Mouse (Mus musculus) neural tube, embryonic 14.5 days (tissue): ENCODE data around the gene Cdc25b. TPM values are rescaled to one million over a fixed set of nuclear protein-coding genes. Genes with fewer than 3 reads are reported as not detected.

Experiments
- ATAC-seq: fragments of 200-750 bp; cut with Nextera tagmentation; 2 replicates; pipeline ENCODE4 v1.8.0; 2017; ENCODE audit warnings: low read depth, mild to moderate bottlenecking, moderate TSS enrichment, moderate library complexity
- H3K27ac ChIP-seq: fragments of 300-500 bp; sonication (generic); 2 replicates; pipeline ENCODE4 v1.5.1; 2014; ENCODE audit warnings: low read depth, mild to moderate bottlenecking, control low read depth, low read length, moderate library complexity, mixed read lengths
- H3K27me3 ChIP-seq: fragments of 300-500 bp; sonication (generic); 2 replicates; pipeline ENCODE4 v1.6.1; 2014; ENCODE audit warnings: low read length; ENCODE audit not compliant: control insufficient read depth, insufficient read depth
- H3K36me3 ChIP-seq: fragments of 300-500 bp; sonication (generic); 2 replicates; pipeline ENCODE4 v1.6.1; 2014; ENCODE audit warnings: low read length, mixed read lengths; ENCODE audit not compliant: control insufficient read depth, insufficient read depth
- H3K4me1 ChIP-seq: fragments of 300-500 bp; sonication (generic); 2 replicates; pipeline ENCODE4 v1.6.1; 2014; ENCODE audit warnings: low read length; ENCODE audit not compliant: control insufficient read depth, insufficient read depth
- H3K4me2 ChIP-seq: fragments of 300-500 bp; sonication (generic); 2 replicates; pipeline ENCODE4 v1.6.1; 2014; ENCODE audit warnings: mild to moderate bottlenecking, low read depth, low read length, control low read depth
- H3K4me3 ChIP-seq: fragments of 300-500 bp; sonication (generic); 2 replicates; pipeline ENCODE4 v1.5.1; 2014; ENCODE audit warnings: low read depth, low read length, control low read depth, mixed read lengths
- H3K9ac ChIP-seq: fragments of 300-500 bp; sonication (generic); replicated peaks from 2 replicates; pipeline ENCODE4 v1.6.1; 2014; ENCODE audit warnings: low read depth, mild to moderate bottlenecking, control low read depth, low read length, mixed read lengths
- H3K9me3 ChIP-seq: fragments of 300-500 bp; sonication (generic); 2 replicates; pipeline ENCODE4 v1.6.1; 2016; ENCODE audit warnings: low read length; ENCODE audit not compliant: control insufficient read depth
- WGBS: fragments of 180-500 bp; shearing (Covaris S2); extraction: QIAGEN DNeasy Blood & Tissue Kit; methylation state at CpG from one replicate; pipeline ENCODE4 v1.1.7; 2014; 5-methylcytosine and 5-hydroxymethylcytosine counted together
- polyA plus RNA-seq: library from polyadenylated mRNA; unstranded; fragments of >200 nt; fragmentation: Nextera tagmentation; extraction: Ambion mirVana; gene quantifications from 2 replicates; pipeline ENCODE4 v1.2.1, GENCODE M21; 2014

Cdc25b gene
- polyA plus RNA-seq, 1 experiment from 2014 or later, result 21.9 TPM

- Histone ChIP-seq H3K9ac (no peak overlapping the region), H3K9me3 (no peaks in the 10 kb centered on the region), H3K4me3 (no peak overlapping the region), H3K4me1 (peaks cover 18% of the 10 kb centered on the region), H3K4me2 (no peak overlapping the region), H3K36me3 (peaks cover 24% of the 10 kb centered on the region), H3K27me3 (no peaks in the 10 kb centered on the region), H3K27ac (no peak overlapping the region)
- 89% methylated on average over 4 of the region's 4 CpGs for WGBS
- no peak for ATAC-seq
Observed at GRCm38 (mm10) chr2:131154036-131154435, 32.7 kb upstream of the Cdc25b start.

- no peak for ATAC-seq
- Histone ChIP-seq H3K9ac (no peak overlapping the region), H3K4me2 (no peak overlapping the region), H3K4me1 (peaks cover 18% of the 10 kb centered on the region), H3K27me3 (no peaks in the 10 kb centered on the region), H3K9me3 (no peaks in the 10 kb centered on the region), H3K36me3 (peaks cover 12% of the 10 kb centered on the region; the same call in 1 of the 2 replicates), H3K4me3 (no peak overlapping the region), H3K27ac (no peak overlapping the region)
- WGBS, result 88% methylated on average over 7 of the region's 7 CpGs
Observed at GRCm38 (mm10) chr2:131156987-131157386, 29.8 kb upstream of the Cdc25b start.

- H3K36me3 ChIP-seq, result no peaks in the 10 kb centered on the region
- no peaks in the 10 kb centered on the region for H3K9me3 ChIP-seq
- no peaks in the 10 kb centered on the region for H3K27me3 ChIP-seq
- H3K27ac ChIP-seq, result peak overlapping the region; percentile 74
- peak; percentile 71 for ATAC-seq
- WGBS, result 1% methylated on average over 18 of the region's 18 CpGs
- peak overlapping the region; percentile 96 for H3K4me2 ChIP-seq
- H3K4me1 ChIP-seq, result peaks cover 18% of the 10 kb centered on the region
- H3K4me3 ChIP-seq, result peak overlapping the region; percentile 74
- peak overlapping the region; percentile 75 for H3K9ac ChIP-seq
Observed at GRCm38 (mm10) chr2:131159491-131159910, 27.2 kb upstream of the Cdc25b start.

- no peaks in the 10 kb centered on the region for H3K9me3 ChIP-seq
- no peaks in the 10 kb centered on the region for H3K27me3 ChIP-seq
- H3K4me2 ChIP-seq, result peak within 1 kb of the TSS; percentile 96
- H3K4me1 ChIP-seq, result peaks cover 18% of the 10 kb centered on the region
- peak within 1 kb of the TSS; percentile 89 for H3K27ac ChIP-seq
- peak within 1 kb of the TSS; percentile 75 for H3K9ac ChIP-seq
- ATAC-seq, result peak; percentile 96
- H3K4me3 ChIP-seq, result peak within 1 kb of the TSS; percentile 74
- no peaks in the 10 kb centered on the region for H3K36me3 ChIP-seq
- WGBS, result under 1% methylated on average over 53 of the region's 54 CpGs
Observed at GRCm38 (mm10) chr2:131159938-131160581, 26.7 kb upstream of the Cdc25b start, which contains the start of gene 1700037H04Rik. TSS of gene 1700037H04Rik (minus strand) at chr2:131160081.

GRCm38 (mm10) chr2:131160671-131161111, 26.1 kb upstream of the Cdc25b start:
- Histone ChIP-seq H3K27me3 (no peaks in the 10 kb centered on the region), H3K4me1 (peaks cover 18% of the 10 kb centered on the region), H3K9ac (peak overlapping the region; percentile 75), H3K9me3 (no peaks in the 10 kb centered on the region), H3K36me3 (no peaks in the 10 kb centered on the region), H3K27ac (peak overlapping the region; percentile 89), H3K4me2 (peak overlapping the region; percentile 58), H3K4me3 (peak overlapping the region; percentile 74)
- no peak for ATAC-seq
- 1% methylated on average over 17 of the region's 17 CpGs for WGBS

GRCm38 (mm10) chr2:131163924-131164323, 22.8 kb upstream of the Cdc25b start:
- Histone ChIP-seq H3K27me3 (no peaks in the 10 kb centered on the region), H3K9me3 (no peaks in the 10 kb centered on the region), H3K4me1 (peaks cover 2% of the 10 kb centered on the region; the same call in 1 of the 2 replicates), H3K4me2 (no peak overlapping the region), H3K27ac (no peak overlapping the region), H3K9ac (no peak overlapping the region), H3K36me3 (no peaks in the 10 kb centered on the region), H3K4me3 (no peak overlapping the region)
- ATAC-seq, result no peak
- WGBS, result 81% methylated on average over 7 of the region's 7 CpGs

GRCm38 (mm10) chr2:131166172-131166571, 20.6 kb upstream of the Cdc25b start:
- no peaks in the 10 kb centered on the region for H3K27me3 ChIP-seq
- no peak overlapping the region for H3K4me2 ChIP-seq
- H3K9me3 ChIP-seq, result no peaks in the 10 kb centered on the region
- H3K27ac ChIP-seq, result no peak overlapping the region
- ATAC-seq, result no peak
- H3K9ac ChIP-seq, result no peak overlapping the region
- 82% methylated on average over 2 of the region's 2 CpGs for WGBS
- H3K4me3 ChIP-seq, result no peak overlapping the region
- H3K4me1 ChIP-seq, result no peaks in the 10 kb centered on the region; the same call in 1 of the 2 replicates
- no peaks in the 10 kb centered on the region for H3K36me3 ChIP-seq

GRCm38 (mm10) chr2:131167984-131168383, 18.8 kb upstream of the Cdc25b start:
- no peak overlapping the region for H3K9ac ChIP-seq
- H3K4me3 ChIP-seq, result no peak overlapping the region
- peaks cover 9% of the 10 kb centered on the region for H3K27me3 ChIP-seq
- 88% methylated on average over 6 of the region's 6 CpGs for WGBS
- no peak overlapping the region for H3K27ac ChIP-seq
- H3K4me1 ChIP-seq, result no peaks in the 10 kb centered on the region; the same call in 1 of the 2 replicates
- H3K9me3 ChIP-seq, result no peaks in the 10 kb centered on the region
- no peak for ATAC-seq
- H3K4me2 ChIP-seq, result no peak overlapping the region
- no peaks in the 10 kb centered on the region for H3K36me3 ChIP-seq

GRCm38 (mm10) chr2:131168914-131169313, 17.8 kb upstream of the Cdc25b start:
- H3K4me1 ChIP-seq, result peaks cover under 1% of the 10 kb centered on the region; the same call in 1 of the 2 replicates
- no peak overlapping the region for H3K4me3 ChIP-seq
- no peak overlapping the region for H3K27ac ChIP-seq
- no peak overlapping the region for H3K4me2 ChIP-seq
- ATAC-seq, result no peak
- WGBS, result 75% methylated on average over 1 of the region's 1 CpGs
- no peaks in the 10 kb centered on the region for H3K9me3 ChIP-seq
- H3K9ac ChIP-seq, result no peak overlapping the region
- H3K36me3 ChIP-seq, result no peaks in the 10 kb centered on the region
- H3K27me3 ChIP-seq, result peaks cover 9% of the 10 kb centered on the region
